Mouse (Mus musculus): Measurements from ENCODE around the gene Rnf166. TPM values are rescaled to one million over a fixed set of nuclear protein-coding genes. Genes with fewer than 3 reads are reported as not detected.

The Rnf166 gene
- polyA plus RNA-seq, 1 experiment = 44.9 TPM

DNA sequence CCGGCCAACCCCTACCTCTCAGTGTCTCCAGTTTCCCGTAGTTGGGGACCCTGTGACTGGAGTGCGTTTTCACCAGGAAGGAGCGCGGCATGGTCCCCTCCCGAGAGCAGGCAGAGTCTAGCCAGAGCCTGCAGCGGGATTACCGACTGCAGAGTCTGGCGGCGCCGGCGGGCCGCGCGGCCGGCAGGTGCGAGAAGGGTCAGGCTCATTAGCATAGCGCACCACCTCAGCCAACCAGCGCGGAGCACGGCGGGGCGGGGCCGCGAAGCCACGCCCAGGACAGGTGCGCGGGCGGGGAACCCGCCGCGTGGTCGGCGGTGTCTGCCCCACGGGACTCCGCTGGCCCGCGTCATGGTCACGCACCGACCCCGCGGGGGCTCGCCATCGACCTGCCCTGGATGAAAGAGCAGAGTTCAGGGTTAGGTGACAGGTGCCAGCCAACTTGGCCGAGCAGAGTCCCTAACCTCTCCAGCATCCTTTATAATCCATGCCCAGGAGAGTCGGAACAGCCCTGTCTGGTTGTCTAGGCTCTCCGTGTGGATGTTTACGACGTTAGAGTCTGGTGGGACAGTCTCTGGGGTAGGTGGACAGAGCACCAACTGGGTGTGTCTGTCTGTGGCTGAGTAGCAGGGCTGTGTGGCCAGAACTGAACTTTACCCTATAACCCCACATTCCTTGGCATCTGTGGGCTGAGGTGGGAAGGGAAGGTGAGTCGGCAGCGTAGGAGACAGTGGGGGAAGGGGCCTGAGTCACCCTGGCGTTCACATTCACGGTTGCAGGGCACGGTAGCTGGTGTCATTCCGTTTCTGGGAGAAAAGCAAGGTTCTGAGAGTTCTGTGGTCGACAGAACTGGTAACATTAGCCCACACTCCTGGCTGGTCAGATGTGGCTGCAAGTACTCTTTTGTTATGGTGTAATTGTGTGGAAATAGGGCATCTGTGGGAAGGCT, 15.1 kb downstream of the Rnf166 start, which contains the start of gene Snai3:
Snai3 (minus strand) TSS at position 210 of the 949 bp plus-strand sequence.
- peak within 1 kb of the TSS; percentile 24; the same call in 1 of the 2 replicates for H3K27ac ChIP-seq (ENCODE audit: insufficient read depth, low read depth, low read length)
- WGBS = 3% methylated on average over 56 of the region's 56 CpGs
- peak within 1 kb of the TSS; percentile 59 for H3K4me3 ChIP-seq (ENCODE audit: low read depth, low read length)
- peak; percentile 37; the same call in 1 of the 2 replicates for TF ChIP-seq POLR2A (IDR thresholded peaks at IDR 0.05; ENCODE audit: low read depth, low read length)
- TF ChIP-seq CTCF (IDR thresholded peaks at IDR 0.05; ENCODE audit: extremely low read depth, insufficient read length, insufficient replicate concordance, low read depth, low read length) = no peak
- peaks cover 1% of the 10 kb centered on the region; the same call in 1 of the 2 replicates for H3K36me3 ChIP-seq (ENCODE audit: control insufficient read depth, insufficient read depth, low read length)
- peaks cover 4% of the 10 kb centered on the region; the same call in 1 of the 2 replicates for H3K27me3 ChIP-seq (ENCODE audit: control insufficient read depth, insufficient read depth, low read length)
- H3K4me1 ChIP-seq (ENCODE audit: control insufficient read depth, insufficient read depth, insufficient read length, low read length) = peaks cover 23% of the 10 kb centered on the region

DNA sequence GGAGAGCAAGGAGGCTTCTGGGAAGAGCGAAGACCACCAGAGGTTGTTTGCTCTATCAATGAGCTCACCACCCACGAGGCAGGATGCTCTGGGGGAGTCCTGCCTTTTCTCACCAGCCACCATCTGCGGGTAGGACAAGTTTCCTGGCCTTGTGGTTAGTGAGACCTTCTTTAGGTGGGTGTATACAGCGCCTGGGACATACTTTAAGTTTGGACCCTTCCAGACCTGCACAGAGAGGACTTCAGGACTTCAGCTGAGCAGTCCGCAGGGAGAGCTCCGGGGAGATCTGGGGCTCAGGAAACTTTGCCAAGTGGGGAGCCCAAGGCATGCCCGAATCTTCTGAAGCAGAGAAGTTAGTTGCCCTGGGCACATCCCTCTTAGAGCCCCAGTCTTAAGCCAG, 15.9 kb downstream of the Rnf166 start:
- Histone ChIP-seq H3K4me3 (ENCODE audit: low read depth, low read length) (peak overlapping the region; percentile 59), H3K27me3 (ENCODE audit: control insufficient read depth, insufficient read depth, low read length) (peaks cover 4% of the 10 kb centered on the region; the same call in 1 of the 2 replicates), H3K27ac (ENCODE audit: insufficient read depth, low read depth, low read length) (no peak overlapping the region), H3K36me3 (ENCODE audit: control insufficient read depth, insufficient read depth, low read length) (no peaks in the 10 kb centered on the region), H3K4me1 (ENCODE audit: control insufficient read depth, insufficient read depth, insufficient read length, low read length) (peaks cover 23% of the 10 kb centered on the region)
- TF ChIP-seq CTCF (IDR thresholded peaks at IDR 0.05; ENCODE audit: extremely low read depth, insufficient read length, insufficient replicate concordance, low read depth, low read length) (no peak), POLR2A (IDR thresholded peaks at IDR 0.05; ENCODE audit: low read depth, low read length) (no peak)
- 21% methylated on average over 7 of the region's 7 CpGs for WGBS

- peaks cover 4% of the 10 kb centered on the region; the same call in 1 of the 2 replicates for H3K27me3 ChIP-seq (ENCODE audit: control insufficient read depth, insufficient read depth, low read length)
- no peak for TF ChIP-seq POLR2A (IDR thresholded peaks at IDR 0.05; ENCODE audit: low read depth, low read length)
- TF ChIP-seq CTCF (IDR thresholded peaks at IDR 0.05; ENCODE audit: extremely low read depth, insufficient read length, insufficient replicate concordance, low read depth, low read length) = peak; percentile 31; the same call in 1 of the 2 replicates
- WGBS = 66% methylated on average over 6 of the region's 6 CpGs
- no peak overlapping the region for H3K27ac ChIP-seq (ENCODE audit: insufficient read depth, low read depth, low read length)
- peak overlapping the region; percentile 59 for H3K4me3 ChIP-seq (ENCODE audit: low read depth, low read length)
- H3K36me3 ChIP-seq (ENCODE audit: control insufficient read depth, insufficient read depth, low read length) = no peaks in the 10 kb centered on the region
- H3K4me1 ChIP-seq (ENCODE audit: control insufficient read depth, insufficient read depth, insufficient read length, low read length) = peaks cover 23% of the 10 kb centered on the region
These were observed 16.5 kb downstream of the Rnf166 start for GRCm38 (mm10) chr8:122459218-122459900.

- no peak overlapping the region for H3K27ac ChIP-seq (ENCODE audit: insufficient read depth, low read depth, low read length)
- TF ChIP-seq POLR2A (IDR thresholded peaks at IDR 0.05; ENCODE audit: low read depth, low read length) (no peak), CTCF (IDR thresholded peaks at IDR 0.05; ENCODE audit: extremely low read depth, insufficient read length, insufficient replicate concordance, low read depth, low read length) (no peak)
- peaks cover 10% of the 10 kb centered on the region; the same call in 1 of the 2 replicates for H3K4me1 ChIP-seq (ENCODE audit: control insufficient read depth, insufficient read depth, insufficient read length, low read length)
- H3K4me3 ChIP-seq (ENCODE audit: low read depth, low read length) = no peak overlapping the region
- no peaks in the 10 kb centered on the region for H3K36me3 ChIP-seq (ENCODE audit: control insufficient read depth, insufficient read depth, low read length)
- peaks cover 4% of the 10 kb centered on the region; the same call in 1 of the 2 replicates for H3K27me3 ChIP-seq (ENCODE audit: control insufficient read depth, insufficient read depth, low read length)
- 85% methylated on average over 11 of the region's 11 CpGs for WGBS
These were observed 18.7 kb downstream of the Rnf166 start for GRCm38 (mm10) chr8:122457171-122457570.

DNA sequence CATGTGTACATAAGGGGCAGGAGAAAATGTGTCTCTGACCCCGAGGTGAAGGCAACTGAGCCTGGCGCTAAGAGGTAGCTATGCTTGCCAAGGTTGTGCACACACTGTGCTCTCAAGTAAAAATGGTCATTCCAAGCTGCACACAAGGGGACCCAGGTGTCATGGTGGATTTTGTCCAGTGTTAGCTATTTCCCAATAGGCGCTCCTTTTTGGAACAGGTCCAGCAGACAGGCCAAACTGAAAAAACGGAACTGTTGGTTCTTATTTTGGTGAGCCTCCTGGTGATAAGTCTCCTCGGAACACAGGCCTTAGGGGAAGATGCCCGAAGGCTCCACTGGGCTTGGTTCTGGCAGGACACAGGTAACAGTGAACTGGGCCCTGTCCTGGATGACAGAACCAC, 21.5 kb downstream of the Rnf166 start:
- no peaks in the 10 kb centered on the region for H3K36me3 ChIP-seq (ENCODE audit: control insufficient read depth, insufficient read depth, low read length)
- H3K27ac ChIP-seq (ENCODE audit: insufficient read depth, low read depth, low read length) = no peak overlapping the region
- WGBS = 65% methylated on average over 6 of the region's 6 CpGs
- H3K27me3 ChIP-seq (ENCODE audit: control insufficient read depth, insufficient read depth, low read length) = no peaks in the 10 kb centered on the region
- H3K4me3 ChIP-seq (ENCODE audit: low read depth, low read length) = no peak overlapping the region
- TF ChIP-seq CTCF (IDR thresholded peaks at IDR 0.05; ENCODE audit: extremely low read depth, insufficient read length, insufficient replicate concordance, low read depth, low read length) (no peak), POLR2A (IDR thresholded peaks at IDR 0.05; ENCODE audit: low read depth, low read length) (no peak)
- H3K4me1 ChIP-seq (ENCODE audit: control insufficient read depth, insufficient read depth, insufficient read length, low read length) = no peaks in the 10 kb centered on the region

DNA sequence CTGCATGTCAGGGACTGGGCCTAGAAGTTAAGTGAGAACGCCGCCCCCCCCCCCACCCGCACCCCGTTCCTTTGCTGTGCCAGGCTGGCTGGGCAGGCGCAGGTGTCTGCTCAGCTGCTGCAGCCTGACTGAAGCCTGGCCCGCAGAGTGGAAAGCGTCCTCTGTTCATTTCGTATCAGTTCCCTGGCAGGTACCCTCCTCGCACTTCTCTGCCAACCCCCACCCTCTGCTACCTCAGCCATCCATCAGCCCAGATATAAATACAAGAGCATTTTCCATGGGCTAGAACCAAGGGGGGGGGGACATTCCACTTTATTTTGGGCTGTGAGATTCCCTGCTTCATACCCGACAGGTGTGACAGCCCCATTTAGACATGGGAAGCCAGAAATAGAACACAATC, 23.7 kb downstream of the Rnf166 start:
- no peak overlapping the region for H3K27ac ChIP-seq (ENCODE audit: insufficient read depth, low read depth, low read length)
- no peaks in the 10 kb centered on the region for H3K36me3 ChIP-seq (ENCODE audit: control insufficient read depth, insufficient read depth, low read length)
- TF ChIP-seq POLR2A (IDR thresholded peaks at IDR 0.05; ENCODE audit: low read depth, low read length) (no peak), CTCF (IDR thresholded peaks at IDR 0.05; ENCODE audit: extremely low read depth, insufficient read length, insufficient replicate concordance, low read depth, low read length) (no peak)
- WGBS = 91% methylated on average over 10 of the region's 10 CpGs
- no peak overlapping the region for H3K4me3 ChIP-seq (ENCODE audit: low read depth, low read length)
- H3K27me3 ChIP-seq (ENCODE audit: control insufficient read depth, insufficient read depth, low read length) = no peaks in the 10 kb centered on the region
- H3K4me1 ChIP-seq (ENCODE audit: control insufficient read depth, insufficient read depth, insufficient read length, low read length) = no peaks in the 10 kb centered on the region

Data from small intestine, adult 2 months (tissue).